In the genomic region with DNA sequence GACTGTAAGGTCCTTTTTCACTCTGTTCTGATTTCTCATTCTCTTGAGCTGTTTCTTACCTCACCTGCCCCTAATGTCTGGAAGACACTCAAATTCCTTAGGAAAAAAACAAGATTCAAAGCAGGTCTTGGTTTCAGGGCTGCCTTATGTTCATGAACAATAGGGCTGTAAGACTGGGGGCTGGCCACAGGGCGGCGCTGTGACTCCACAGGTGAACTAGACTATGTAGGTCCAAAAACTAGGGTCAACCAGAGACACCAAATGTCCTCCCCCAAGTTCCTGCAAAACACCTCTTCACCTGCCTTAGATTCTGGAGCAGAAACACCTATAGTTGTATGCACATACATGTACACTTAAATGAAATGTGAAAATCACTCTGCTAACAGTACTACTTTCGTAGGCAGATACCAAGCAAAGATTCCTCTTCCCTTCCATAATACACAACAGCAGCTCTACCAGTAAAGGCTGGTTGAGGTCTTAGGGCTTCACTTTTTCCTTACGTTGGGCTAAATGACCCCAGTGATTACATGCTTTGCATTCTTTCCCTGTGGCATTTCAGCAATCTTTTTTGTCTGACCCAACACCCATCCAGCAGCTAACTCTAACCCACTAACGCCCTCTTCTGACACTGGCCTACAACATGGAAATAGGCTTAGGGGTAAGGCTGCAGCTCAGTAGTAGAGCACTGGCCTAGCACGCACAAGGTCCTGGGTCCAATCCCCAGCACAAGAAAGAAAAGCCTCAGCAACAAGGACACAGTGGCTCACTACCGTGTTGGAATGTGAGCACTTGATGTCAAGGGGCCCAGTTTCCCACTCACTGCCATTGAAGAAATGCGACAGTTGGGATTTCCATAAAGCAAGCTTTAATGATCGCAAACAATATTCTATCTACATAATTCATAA, we compare ENCODE assay signal across 8 mouse cellular contexts. TPM values are rescaled to one million over a fixed set of nuclear protein-coding genes. Genes with fewer than 3 reads are reported as not detected.
DNase-seq lines count a peak whose midpoint lies in the region; ATAC-seq and TF ChIP-seq lines count a peak whose summit lies in the region.

No protein-coding gene starts in this region.

- H3K4me1 ChIP-seq in ES-E14 (ENCODE audit: control insufficient read depth in 2 of 2, insufficient read depth in 2 of 2, low read length in 2 of 2, poor library complexity in 1 of 2): peaks cover 0 to 8% of the 10 kb centered on the region in 2 experiments; a peak in 1 of 4 replicates
- H3K4me1 ChIP-seq in forebrain, embryonic 16.5 days (replicated peaks; ENCODE audit: control insufficient read depth, insufficient read depth, low read length): no peaks in the 10 kb centered on the region

- WGBS in forebrain, embryonic 16.5 days: 62% methylated on average over 9 of the region's 9 CpGs

- no peak overlapping the region for H3K27ac ChIP-seq in ES-E14 (ENCODE audit: insufficient read depth, low read depth, low read length, poor library complexity, severe bottlenecking)
- H3K27ac ChIP-seq in forebrain, embryonic 16.5 days (ENCODE audit: low read length): no peak overlapping the region

- peaks cover 20% of the 10 kb centered on the region; the same call in 1 of the 2 replicates for H3K36me3 ChIP-seq in ES-E14 (ENCODE audit: control insufficient read depth, insufficient read depth, low read length, poor library complexity, severe bottlenecking)
- H3K36me3 ChIP-seq in forebrain, embryonic 16.5 days (ENCODE audit: control insufficient read depth, insufficient read depth): no peaks in the 10 kb centered on the region

- H3K27me3 ChIP-seq in forebrain, embryonic 16.5 days (replicated peaks; ENCODE audit: control insufficient read depth, insufficient read depth, low read length): no peaks in the 10 kb centered on the region

- no peak overlapping the region for H3K4me3 ChIP-seq in ES-E14 (ENCODE audit: insufficient read depth in 1 of 2, low read depth in 1 of 2, low read length in 2 of 2, poor library complexity in 1 of 2, severe bottlenecking in 1 of 2)
- H3K4me3 ChIP-seq in forebrain, embryonic 16.5 days (replicated peaks; ENCODE audit: low read length): no peak overlapping the region

- no peaks in the 10 kb centered on the region for H3K9me3 ChIP-seq in ES-E14 (ENCODE audit: control insufficient read depth, insufficient read depth, low read depth, low read length)
- H3K9me3 ChIP-seq in forebrain, embryonic 16.5 days (ENCODE audit: control insufficient read depth, low read length): no peaks in the 10 kb centered on the region

- ATAC-seq in forebrain, embryonic 16.5 days: peak; percentile 75

- no peak for DNase-seq in ES-E14 (ENCODE audit: low read depth, low spot score)
- peak; percentile 40 for DNase-seq in c-Kit-positive CD71-positive TER-119-positive erythroid progenitor cells, embryonic 14.5 days (ENCODE audit: low spot score)
- DNase-seq in heart, postnatal 4 days: peak; percentile 90
- peak; percentile 81 to 88 for DNase-seq in layer of hippocampus, postnatal 10 days (ENCODE audit: low spot score in 2 of 2)
- peak; percentile 68 to 82 for DNase-seq in lung, postnatal 4 days
- DNase-seq in right cerebral cortex, adult 18-20 months: peak; percentile 50
- peak; percentile 59 to 66 for DNase-seq in urinary bladder, adult 18-20 months (ENCODE audit: low spot score in 2 of 2)

- H3K4me2 ChIP-seq in forebrain, embryonic 16.5 days (ENCODE audit: low read length): no peak overlapping the region

- no peak overlapping the region for H3K9ac ChIP-seq in ES-E14 (ENCODE audit: insufficient read depth, low read depth, low read length, poor library complexity, severe bottlenecking)
- H3K9ac ChIP-seq in forebrain, embryonic 16.5 days (replicated peaks; ENCODE audit: low read depth, low read length): no peak overlapping the region

- in situ Hi-C loops in ES-E14 (cut with MboI; ENCODE audit: low sequenced_read_pairs in 2 of 2, unreplicated experiment in 2 of 2): loop anchor here (25.0 kb wide), 2 partner anchors 109 to 434 kb away; partner anchors contain the start of genes Sall2 (in 1 of the 2), Tmem253 (in 1 of the 2) and Zfp219 (in 1 of the 2)

TF ChIP-seq in ES-E14, 5 proteins besides CTCF, POLR2A, EP300 and RAD21:
- TF ChIP-seq ZNF384 (IDR thresholded peaks at IDR 0.05; ENCODE audit: low read depth, low read length) (no peak), HCFC1 (IDR thresholded peaks at IDR 0.05; ENCODE audit: borderline replicate concordance, insufficient read depth, low read length) (no peak), MAFK (IDR thresholded peaks at IDR 0.05; ENCODE audit: insufficient read depth, low read depth, low read length) (no peak), CHD2 (IDR thresholded peaks at IDR 0.05; ENCODE audit: low read depth, low read length) (no peak), ZC3H11A (IDR thresholded peaks at IDR 0.05; ENCODE audit: borderline replicate concordance, low read depth, low read length) (peak; percentile 84)

RNA-seq across cellular contexts. Expression of gene Slc39a2, which starts 10.4 kb away (rescaled TPM):
- 0.49 and 0.74 TPM in 2 replicates for total RNA-seq in ES-E14 (2012; rRNA removed)
- polyA plus RNA-seq in forebrain, embryonic 16.5 days (2015; fragmentation: Nextera tagmentation; extraction: Ambion mirVana): 1.5 and 2.6 TPM in 2 replicates
- under 1 TPM; 0.29 to 0.48 TPM for total RNA-seq in heart, postnatal 4 days (2021)
- total RNA-seq in layer of hippocampus, postnatal 10 days (2021): 1 to 10 TPM; 4.9 to 5.1 TPM

RNA-seq across cellular contexts. Expression of gene Ndrg2, which starts 10.9 kb away (rescaled TPM):
- 5.7 and 16.6 TPM in 2 replicates for total RNA-seq in ES-E14 (2012; rRNA removed)
- 169 and 179 TPM in 2 replicates for polyA plus RNA-seq in forebrain, embryonic 16.5 days (2015; fragmentation: Nextera tagmentation; extraction: Ambion mirVana)
- 100 to 1,000 TPM; 452 to 471 TPM for total RNA-seq in heart, postnatal 4 days (2021)
- 100 to 1,000 TPM; 488 to 494 TPM for total RNA-seq in layer of hippocampus, postnatal 10 days (2021)

RNA-seq across cellular contexts. Expression of gene Tppp2, which starts 15.2 kb away (rescaled TPM):
- not detected in 2 replicates for total RNA-seq in ES-E14 (2012; rRNA removed)
- polyA plus RNA-seq in forebrain, embryonic 16.5 days (2015; fragmentation: Nextera tagmentation; extraction: Ambion mirVana): not detected in 2 replicates
- total RNA-seq in heart, postnatal 4 days (2021): not detected
- not detected for total RNA-seq in layer of hippocampus, postnatal 10 days (2021)

RNA-seq across cellular contexts. Expression of gene Mettl17, which starts 18.4 kb away (rescaled TPM):
- total RNA-seq in ES-E14 (2012; rRNA removed): 19.7 and 40.1 TPM in 2 replicates
- polyA plus RNA-seq in forebrain, embryonic 16.5 days (2015; fragmentation: Nextera tagmentation; extraction: Ambion mirVana): 69.0 and 94.7 TPM in 2 replicates
- total RNA-seq in heart, postnatal 4 days (2021): 10 to 100 TPM; 17.9 to 25.7 TPM
- total RNA-seq in layer of hippocampus, postnatal 10 days (2021): 10 to 100 TPM; 29.8 to 44.0 TPM

RNA-seq across cellular contexts. Expression of gene Rnase13, which starts 19.5 kb away (rescaled TPM):
- not detected in 2 replicates for total RNA-seq in ES-E14 (2012; rRNA removed)
- not detected in 2 replicates for polyA plus RNA-seq in forebrain, embryonic 16.5 days (2015; fragmentation: Nextera tagmentation; extraction: Ambion mirVana)
- not detected for total RNA-seq in heart, postnatal 4 days (2021)
- total RNA-seq in layer of hippocampus, postnatal 10 days (2021): not detected

Comparison
In these comparisons a context has a peak if more than half of its experiments do, and no peak if none do; other contexts are left out.
1. RNA of gene Ndrg2, which starts 10.9 kb away (total RNA-seq): 488 to 494 TPM in layer of hippocampus, postnatal 10 days and 452 to 471 TPM in heart, postnatal 4 days; 5.7 to 16.6 TPM in ES-E14; every median in the first group is over 10 times any median in the second.